Mouse (Mus musculus) G1E (cell line): ENCODE results near the gene Plod2.

Experiments
- CTCF ChIP-seq: IDR thresholded peaks from 2 replicates; pipeline ENCODE4 v1.5.1; 2012; ENCODE audit warnings: low read depth, low read length, inconsistent platforms, mixed read lengths
- GATA1 ChIP-seq: IDR thresholded peaks from 2 replicates; pipeline ENCODE4 v1.6.1; 2012; ENCODE audit warnings: borderline replicate concordance, low read length, inconsistent platforms, mixed read lengths
- POLR2AphosphoS5 ChIP-seq: IDR thresholded peaks from 2 replicates; pipeline ENCODE4 v1.6.1; 2012; ENCODE audit warnings: low read depth, low read length, inconsistent platforms; ENCODE audit not compliant: insufficient replicate concordance
- TAL1 ChIP-seq: conservative IDR thresholded peaks from 2 replicates; pipeline ENCODE4 v1.6.1; 2012; ENCODE audit warnings: low read depth, low read length, inconsistent platforms, mixed read lengths

DNA sequence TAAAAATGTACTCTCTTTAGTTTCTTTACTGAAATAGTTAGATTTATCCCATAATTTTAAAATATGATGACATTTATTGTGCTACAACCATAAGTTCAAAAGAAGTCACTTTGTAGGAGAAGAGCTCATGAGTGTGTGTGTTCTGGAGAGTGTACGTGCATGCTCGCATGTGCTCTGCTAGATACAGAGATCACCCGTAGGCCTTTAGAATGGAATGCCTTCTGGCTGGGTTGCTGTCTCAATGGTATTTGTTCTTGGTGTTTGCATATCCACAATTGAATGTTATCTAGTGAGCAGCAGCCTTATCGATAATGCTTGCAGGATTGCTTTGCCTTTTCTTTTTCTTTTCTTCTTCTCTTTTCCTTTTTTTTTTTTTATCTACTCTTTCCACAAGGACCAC is 9.6 kb downstream of the Plod2 start:
- TF ChIP-seq CTCF (no peak), GATA1 (no peak), POLR2AphosphoS5 (no peak), TAL1 (peak; percentile 44)
